In genomic region chr10:91367488-91367887, GRCm38 (mm10) we compare ENCODE assay signal across 33 mouse cellular contexts.
"Had no signal": no experiment of that assay in that cellular context is flagged by ENCODE, and none has a peak within 500 bp of the region (broad histone marks: within the 10 kb centered on the region; RNA-seq: fewer than 3 reads in every experiment).

No protein-coding gene starts in this region.

- H3K27me3 ChIP-seq: heart, embryonic 12.5 days; heart, embryonic 13.5 days; heart, embryonic 15.5 days; hindbrain, embryonic 13.5 days; hindbrain, embryonic 15.5 days; intestine, embryonic 15.5 days; kidney, embryonic 15.5 days had no signal

- H3K36me3 ChIP-seq: heart, embryonic 10.5 days; heart, embryonic 12.5 days; heart, embryonic 13.5 days; heart, embryonic 15.5 days; hindbrain, embryonic 10.5 days; hindbrain, embryonic 12.5 days; hindbrain, embryonic 13.5 days; hindbrain, embryonic 15.5 days; intestine, embryonic 15.5 days; kidney, embryonic 15.5 days had no signal

- DNase-seq: heart, postnatal 10 days; heart, postnatal 14 days; heart, postnatal 36 days; heart, postnatal 4 days; kidney, adult 18-20 months; kidney, adult 2 months; kidney, adult 9 months; kidney, postnatal 10 days; kidney, postnatal 14 days; kidney, postnatal 25 days; kidney, postnatal 36 days; kidney, postnatal 4 days; layer of hippocampus, adult 9-11 months; layer of hippocampus, postnatal 36 days had no signal

- H3K9ac ChIP-seq: heart, embryonic 12.5 days; heart, embryonic 13.5 days; heart, embryonic 15.5 days; hindbrain, embryonic 12.5 days; hindbrain, embryonic 13.5 days; hindbrain, embryonic 14.5 days; hindbrain, embryonic 15.5 days; intestine, embryonic 15.5 days; kidney, embryonic 15.5 days had no signal

- H3K9me3 ChIP-seq: heart, embryonic 10.5 days; heart, embryonic 12.5 days; heart, embryonic 13.5 days; heart, embryonic 15.5 days; hindbrain, embryonic 10.5 days; hindbrain, embryonic 12.5 days; hindbrain, embryonic 13.5 days; hindbrain, embryonic 15.5 days; intestine, embryonic 15.5 days; kidney, embryonic 15.5 days had no signal

- H3K27ac ChIP-seq: heart, embryonic 10.5 days; heart, embryonic 13.5 days; heart, embryonic 15.5 days; hindbrain, embryonic 10.5 days; hindbrain, embryonic 12.5 days; hindbrain, embryonic 13.5 days; hindbrain, embryonic 14.5 days; hindbrain, embryonic 15.5 days; hindbrain, postnatal 0 days; intestine, embryonic 15.5 days; kidney, embryonic 15.5 days; layer of hippocampus, adult 2 months; left cerebral cortex, adult 2 months had no signal

- H3K4me3 ChIP-seq: heart, embryonic 10.5 days; heart, embryonic 12.5 days; heart, embryonic 13.5 days; heart, embryonic 15.5 days; hindbrain, embryonic 10.5 days; hindbrain, embryonic 12.5 days; hindbrain, embryonic 13.5 days; hindbrain, embryonic 15.5 days; intestine, embryonic 15.5 days; kidney, embryonic 15.5 days; layer of hippocampus, adult 2 months; left cerebral cortex, adult 2 months had no signal

- H3K4me1 ChIP-seq: heart, embryonic 10.5 days; heart, embryonic 12.5 days; heart, embryonic 13.5 days; heart, embryonic 15.5 days; hindbrain, embryonic 10.5 days; hindbrain, embryonic 12.5 days; hindbrain, embryonic 13.5 days; hindbrain, embryonic 15.5 days; intestine, embryonic 15.5 days; kidney, embryonic 15.5 days had no signal

- ATAC-seq: hindbrain, embryonic 16.5 days; hindbrain, postnatal 0 days; inflammation-experienced regulatory T-cells, adult 6 months; intestine, embryonic 15.5 days; intestine, embryonic 16.5 days; intestine, postnatal 0 days had no signal

- H3K4me2 ChIP-seq: heart, embryonic 11.5 days; heart, embryonic 12.5 days; heart, embryonic 13.5 days; heart, embryonic 15.5 days; hindbrain, embryonic 12.5 days; hindbrain, embryonic 13.5 days; hindbrain, embryonic 14.5 days; hindbrain, embryonic 15.5 days; intestine, embryonic 15.5 days; kidney, embryonic 15.5 days had no signal
